Mouse (Mus musculus) cortical plate, adult 2 months (tissue): ENCODE data around the gene Abca13.

Experiments
- CTCF ChIP-seq: fragments of 200-500 bp; IDR thresholded peaks from 2 replicates; pipeline ENCODE4 v1.5.1; 2011; ENCODE audit warnings: mild to moderate bottlenecking, control low read depth, low read length; ENCODE audit not compliant: insufficient read depth; ENCODE audit errors: extremely low read depth
- POLR2A ChIP-seq: fragments of 200-500 bp; IDR thresholded peaks from 2 replicates; pipeline ENCODE4 v1.6.1; 2011; ENCODE audit warnings: mild to moderate bottlenecking, low read length, control low read depth; ENCODE audit not compliant: insufficient read depth; ENCODE audit errors: extremely low read depth

GRCm38 (mm10) chr11:9199868-9200267 lies 8.1 kb downstream of the Abca13 start:
- TF ChIP-seq CTCF (no peak), POLR2A (no peak)
